Mouse (Mus musculus) hindbrain, postnatal 0 days (tissue): Measurements from ENCODE around the gene Mast4. TPM values are rescaled to one million over a fixed set of nuclear protein-coding genes. Genes with fewer than 3 reads are reported as not detected.

Source experiments
- ATAC-seq: fragments of 200-750 bp; cut with Nextera tagmentation; 2 replicates; pipeline ENCODE4 v1.8.0; 2017; ENCODE audit warnings: mild to moderate bottlenecking, moderate TSS enrichment, moderate library complexity
- DNase-seq: peaks from one replicate; pipeline ENCODE4 v3.0.0-alpha.2; 2015; ENCODE audit warnings: low spot score
- H3K27ac ChIP-seq: fragments of 300-500 bp; sonication (generic); 2 replicates; pipeline ENCODE4 v1.5.1; 2014; ENCODE audit warnings: mild to moderate bottlenecking
- H3K27me3 ChIP-seq: fragments of 300-500 bp; sonication (generic); 2 replicates; pipeline ENCODE4 v1.6.1; 2014; ENCODE audit warnings: low read length, mixed read lengths; ENCODE audit not compliant: insufficient read depth
- H3K36me3 ChIP-seq: fragments of 300-500 bp; sonication (generic); 2 replicates; pipeline ENCODE4 v1.6.1; 2014; ENCODE audit warnings: low read length, mixed read lengths; ENCODE audit not compliant: insufficient read depth
- H3K4me1 ChIP-seq: fragments of 300-500 bp; sonication (generic); 2 replicates; pipeline ENCODE4 v1.6.1; 2014; ENCODE audit warnings: antibody characterized with exemption, low read length, mixed read lengths; ENCODE audit not compliant: insufficient read depth
- H3K4me2 ChIP-seq: fragments of 300-500 bp; sonication (generic); 2 replicates; pipeline ENCODE4 v1.6.1; 2014; ENCODE audit warnings: low read depth, mild to moderate bottlenecking, low read length, moderate library complexity, mixed read lengths
- H3K4me3 ChIP-seq: fragments of 300-500 bp; sonication (generic); 2 replicates; pipeline ENCODE4 v1.5.1; 2014; ENCODE audit warnings: low read length
- H3K9ac ChIP-seq: fragments of 300-500 bp; sonication (generic); replicated peaks from 2 replicates; pipeline ENCODE4 v1.6.1; 2014; ENCODE audit warnings: mild to moderate bottlenecking, low read length, moderate library complexity, mixed read lengths
- H3K9me3 ChIP-seq: fragments of 300-500 bp; sonication (generic); 2 replicates; pipeline ENCODE4 v1.6.1; 2016; ENCODE audit warnings: low read length, mixed read lengths
- CTCF ChIP-seq: IDR thresholded peaks from 2 replicates; pipeline ENCODE4 v1.5.1; 2016; ENCODE audit warnings: antibody characterized with exemption, control low read depth, low read depth
- WGBS: fragments of 180-500 bp; shearing (Covaris S2); extraction: QIAGEN DNeasy Blood & Tissue Kit; methylation state at CpG from one replicate; pipeline ENCODE4 v1.1.7; 2014; 5-methylcytosine and 5-hydroxymethylcytosine counted together
- polyA plus RNA-seq: library from polyadenylated mRNA; unstranded; fragments of >200 nt; fragmentation: Nextera tagmentation; extraction: Ambion mirVana; gene quantifications from 2 replicates; pipeline ENCODE4 v1.2.1, GENCODE M21; 2015
- total RNA-seq: library from RNA; depleted of rRNA; stranded (reverse); fragments of >200 nt; gene quantifications from 2 replicates; pipeline ENCODE4 v1.2.3, GENCODE M21; 2014

The Mast4 gene
- total and polyA plus RNA-seq, 2 experiments from 2014 or later, result 23.5 to 31.7 TPM

GRCm38 (mm10) chr13:103262707-103263106 is 71.6 kb downstream of the Mast4 start:
- no peaks in the 10 kb centered on the region for H3K9me3 ChIP-seq
- WGBS, result 83% methylated on average over 3 of the region's 3 CpGs
- no peak for TF ChIP-seq CTCF
- H3K4me1 ChIP-seq, result no peaks in the 10 kb centered on the region
- H3K36me3 ChIP-seq, result no peaks in the 10 kb centered on the region
- DNase-seq (no peak), ATAC-seq (no peak)
- no peak overlapping the region for H3K4me3 ChIP-seq
- no peak overlapping the region for H3K9ac ChIP-seq
- no peak overlapping the region for H3K4me2 ChIP-seq
- H3K27me3 ChIP-seq, result no peaks in the 10 kb centered on the region
- no peak overlapping the region for H3K27ac ChIP-seq

DNA sequence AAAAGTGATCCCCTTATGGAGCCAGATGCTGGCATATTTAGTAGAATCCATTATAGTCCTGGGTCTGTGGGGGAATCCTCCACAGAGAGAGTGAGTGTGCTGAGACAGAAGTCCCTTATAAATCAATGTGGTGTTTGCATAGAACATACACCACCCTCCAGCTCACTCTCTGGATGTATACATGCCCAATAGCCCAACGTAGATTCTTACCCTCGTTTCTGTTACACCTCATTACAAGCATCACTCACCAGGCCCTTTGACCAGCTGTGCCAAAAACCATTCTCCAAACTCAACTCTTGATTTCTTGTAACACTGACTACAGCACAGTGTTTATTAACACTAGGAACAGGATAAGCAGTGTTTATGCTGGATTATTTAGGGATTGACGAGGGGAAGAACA is 72.2 kb downstream of the Mast4 start:
- no peaks in the 10 kb centered on the region for H3K36me3 ChIP-seq
- no peaks in the 10 kb centered on the region for H3K4me1 ChIP-seq
- H3K9me3 ChIP-seq, result no peaks in the 10 kb centered on the region
- H3K4me2 ChIP-seq, result no peak overlapping the region
- no peaks in the 10 kb centered on the region for H3K27me3 ChIP-seq
- TF ChIP-seq CTCF, result no peak
- H3K9ac ChIP-seq, result no peak overlapping the region
- no peak for ATAC-seq
- 73% methylated on average over 3 of the region's 3 CpGs for WGBS
- DNase-seq, result no peak
- no peak overlapping the region for H3K27ac ChIP-seq
- no peak overlapping the region for H3K4me3 ChIP-seq

DNA sequence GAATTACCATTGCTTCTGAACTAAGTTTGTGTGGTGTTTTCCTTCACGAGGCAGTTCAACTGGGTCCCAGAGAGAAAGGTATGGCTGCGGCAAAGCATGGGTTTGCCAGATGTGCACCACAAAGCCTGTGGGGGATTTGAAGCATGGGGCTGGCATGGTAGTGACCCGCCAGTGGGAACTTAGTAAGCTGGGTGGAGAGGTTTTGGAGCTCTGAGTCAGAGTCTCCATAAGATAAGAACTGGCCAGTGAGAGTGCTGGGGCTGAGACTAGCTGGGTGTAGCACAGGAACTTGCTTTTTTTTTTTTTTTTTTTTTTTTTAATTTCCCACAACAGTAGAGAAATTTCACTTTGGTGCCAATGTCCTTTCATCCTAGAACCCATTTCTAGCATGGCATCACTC is 73.9 kb downstream of the Mast4 start:
- Histone ChIP-seq H3K36me3 (no peaks in the 10 kb centered on the region), H3K4me2 (no peak overlapping the region), H3K27ac (no peak overlapping the region), H3K9ac (no peak overlapping the region), H3K27me3 (no peaks in the 10 kb centered on the region), H3K4me1 (no peaks in the 10 kb centered on the region), H3K9me3 (no peaks in the 10 kb centered on the region), H3K4me3 (no peak overlapping the region)
- ATAC-seq, result no peak
- no peak for TF ChIP-seq CTCF
- WGBS, result 89% methylated on average over 3 of the region's 3 CpGs
- no peak for DNase-seq

DNA sequence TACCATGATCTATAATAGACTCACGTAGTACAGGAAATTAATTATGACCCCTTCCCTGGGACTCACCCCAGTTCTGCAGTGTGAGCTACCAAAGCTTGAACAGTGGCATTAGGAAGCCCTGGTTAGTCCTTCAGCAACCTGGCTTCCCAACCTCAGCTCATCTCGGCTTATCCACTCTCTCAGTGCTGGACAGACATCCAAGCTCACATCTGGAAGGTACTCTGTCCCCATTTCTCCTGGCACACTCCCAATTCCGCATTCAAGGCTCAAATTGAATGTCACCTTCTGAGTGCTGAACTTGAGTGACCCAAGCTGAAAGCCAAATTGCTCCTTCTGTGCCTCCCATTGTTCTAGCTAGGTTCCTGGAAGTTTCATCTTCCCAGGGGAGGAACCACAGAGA is 76.2 kb downstream of the Mast4 start:
- Histone ChIP-seq H3K27me3 (no peaks in the 10 kb centered on the region), H3K4me2 (no peak overlapping the region), H3K4me1 (no peaks in the 10 kb centered on the region), H3K9me3 (no peaks in the 10 kb centered on the region), H3K36me3 (no peaks in the 10 kb centered on the region), H3K4me3 (no peak overlapping the region), H3K27ac (no peak overlapping the region), H3K9ac (no peak overlapping the region)
- no peak for TF ChIP-seq CTCF
- DNase-seq (no peak), ATAC-seq (no peak)
- WGBS, result 77% methylated on average over 3 of the region's 3 CpGs

DNA sequence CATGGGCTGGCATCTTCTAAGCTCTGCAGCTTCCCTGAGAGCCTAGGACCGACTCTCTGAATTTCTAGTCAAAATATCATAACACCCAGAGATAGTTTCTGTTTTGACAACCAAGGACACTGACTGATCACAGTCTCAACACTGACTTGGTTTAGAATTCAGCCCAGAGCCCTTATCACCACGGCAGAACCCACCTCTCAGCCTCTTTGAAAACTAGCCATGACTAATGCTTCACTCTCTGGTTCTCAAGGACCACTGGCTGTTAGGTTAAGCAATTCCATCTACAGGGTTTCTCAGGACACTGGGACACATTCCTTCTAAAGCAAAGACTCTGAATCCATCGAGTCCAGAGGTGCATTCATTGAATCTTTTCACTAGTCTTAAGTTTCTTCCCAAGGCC is 79.4 kb downstream of the Mast4 start:
- Histone ChIP-seq H3K36me3 (no peaks in the 10 kb centered on the region), H3K4me3 (no peak overlapping the region), H3K4me2 (no peak overlapping the region), H3K27ac (no peak overlapping the region), H3K9me3 (no peaks in the 10 kb centered on the region), H3K9ac (no peak overlapping the region), H3K27me3 (no peaks in the 10 kb centered on the region), H3K4me1 (no peaks in the 10 kb centered on the region)
- WGBS, result 70% methylated on average over 3 of the region's 3 CpGs
- no peak for TF ChIP-seq CTCF
- ATAC-seq, result no peak
- no peak for DNase-seq

- Histone ChIP-seq H3K27ac (no peak overlapping the region), H3K9me3 (no peaks in the 10 kb centered on the region), H3K4me3 (no peak overlapping the region), H3K36me3 (no peaks in the 10 kb centered on the region), H3K27me3 (no peaks in the 10 kb centered on the region), H3K9ac (no peak overlapping the region), H3K4me2 (no peak overlapping the region), H3K4me1 (peaks cover 5% of the 10 kb centered on the region)
- WGBS, result 78% methylated on average over 6 of the region's 6 CpGs
- DNase-seq (no peak), ATAC-seq (no peak)
- no peak for TF ChIP-seq CTCF
Observed at GRCm38 (mm10) chr13:103253077-103253476, 81.2 kb downstream of the Mast4 start.

DNA sequence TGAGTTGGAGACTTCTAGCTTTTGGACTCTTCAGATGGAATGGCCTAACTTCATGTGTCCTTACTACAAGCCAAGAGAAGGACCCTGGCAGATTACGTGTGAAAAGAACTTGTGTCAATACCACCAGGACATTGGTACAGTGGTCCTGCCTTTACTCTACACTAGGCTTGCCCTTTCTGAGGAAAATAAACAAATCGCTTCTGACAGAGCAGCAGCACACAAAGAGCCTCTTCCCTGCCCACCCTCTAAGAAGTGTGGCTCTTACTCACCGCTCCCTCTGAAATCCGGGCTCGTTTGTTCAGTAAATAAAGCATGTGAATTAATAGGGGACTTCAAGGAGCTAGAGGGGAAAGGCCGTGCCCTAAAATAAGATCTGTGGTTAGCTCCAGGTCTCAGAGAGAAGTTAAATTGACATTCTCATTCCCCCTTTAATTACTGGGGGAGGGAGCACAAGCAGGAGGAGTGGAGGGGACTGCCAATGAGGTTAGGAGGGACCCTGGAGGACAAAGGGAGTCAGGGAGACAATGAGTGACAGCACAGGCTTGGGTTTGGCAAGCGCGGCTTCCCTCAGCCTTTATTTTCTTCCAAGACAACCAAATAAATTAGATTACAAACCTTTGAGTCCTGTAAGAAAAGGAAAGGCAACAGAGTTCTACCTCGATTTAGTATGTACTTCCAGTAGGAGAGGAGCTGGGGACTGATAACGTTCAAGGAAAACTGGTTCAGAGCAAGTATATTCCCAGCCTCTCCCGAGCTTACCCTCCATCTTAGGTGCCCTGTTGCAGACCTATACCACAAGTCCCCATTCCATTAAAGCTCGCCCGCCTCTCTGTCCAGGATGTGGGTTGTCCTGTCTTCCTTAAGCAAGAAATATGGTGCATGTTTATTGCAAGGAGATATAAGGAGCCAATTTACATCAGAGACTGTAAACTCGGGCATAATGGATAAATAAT is 85.9 kb downstream of the Mast4 start:
- Histone ChIP-seq H3K4me1 (peaks cover 8% of the 10 kb centered on the region), H3K9me3 (no peaks in the 10 kb centered on the region), H3K27me3 (no peaks in the 10 kb centered on the region), H3K4me3 (no peak overlapping the region), H3K27ac (no peak overlapping the region), H3K9ac (no peak overlapping the region), H3K4me2 (0 out of 2 replicates have a peak overlapping the region, but pooled peaks have one; percentile 2), H3K36me3 (no peaks in the 10 kb centered on the region)
- ATAC-seq (peak; percentile 83; the same call in 1 of the 2 replicates), DNase-seq (peak; percentile 41)
- no peak for TF ChIP-seq CTCF
- WGBS, result 27% methylated on average over 14 of the region's 14 CpGs
